Mouse (Mus musculus) liver, adult 2 months (tissue): ENCODE data around the gene Fam98c.

Experiments used
- CTCF ChIP-seq: fragments of 200-500 bp; IDR thresholded peaks from 2 replicates; pipeline ENCODE4 v1.5.1; 2011; ENCODE audit warnings: low read depth, low read length, control low read depth
- POLR2A ChIP-seq: fragments of 200-500 bp; IDR thresholded peaks from 2 replicates; pipeline ENCODE4 v1.6.1; 2011; ENCODE audit warnings: low read length, control low read depth; ENCODE audit not compliant: insufficient read depth; ENCODE audit errors: extremely low read depth

- TF ChIP-seq CTCF (no peak), POLR2A (no peak)
These were observed 11.6 kb upstream of the Fam98c start for GRCm38 (mm10) chr7:29167656-29168055.
